Mouse (Mus musculus) bone marrow macrophage, adult 2 months (primary cell): ENCODE data around the gene Rbx1.

ENCODE experiments used
- CTCF ChIP-seq: IDR thresholded peaks from 2 replicates; pipeline ENCODE4 v1.5.1; 2012; ENCODE audit warnings: low read depth, mild to moderate bottlenecking, low read length, moderate library complexity
- POLR2A ChIP-seq: IDR thresholded peaks from 2 replicates; pipeline ENCODE4 v1.6.1; 2012; ENCODE audit warnings: mild to moderate bottlenecking, low read depth, low read length, borderline replicate concordance

DNA sequence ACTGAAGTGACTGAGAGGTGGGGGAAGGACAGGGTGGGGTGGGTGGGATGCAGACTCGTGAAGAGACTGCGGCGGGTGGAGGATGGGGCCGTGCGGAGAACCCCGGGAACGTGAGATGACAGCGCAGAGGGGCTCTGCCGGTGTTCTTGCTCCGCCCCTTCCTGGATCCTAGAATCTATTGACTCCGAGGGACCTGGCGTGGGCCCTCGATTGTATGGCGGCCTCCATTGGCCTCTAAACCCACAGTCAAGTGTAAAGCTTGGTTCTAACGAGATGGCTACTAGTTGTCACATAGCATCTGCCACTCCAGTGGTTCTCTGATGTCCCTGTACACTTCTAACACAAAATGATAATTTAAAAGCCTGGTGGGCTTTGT lies 630 bp downstream of the Rbx1 start:
- TF ChIP-seq POLR2A (no peak), CTCF (no peak)
